Mouse (Mus musculus) embryonic fibroblast, embryonic 13.5 days (primary cell): ENCODE measurements at regions not wholly inside any gene's neighbourhood (a gene's known extent, or its start where the extent isn't known, plus 50 kb on each side); places are given as distances from the start of the nearest gene placed in this dataset.

Experiments
- CTCF ChIP-seq: IDR thresholded peaks from 2 replicates; pipeline ENCODE4 v1.5.1; 2011; ENCODE audit warnings: mild to moderate bottlenecking, control low read depth, low read length, moderate library complexity, borderline replicate concordance; ENCODE audit not compliant: insufficient read depth
- POLR2A ChIP-seq: IDR thresholded peaks from 2 replicates; pipeline ENCODE4 v1.6.1; 2011; ENCODE audit warnings: low read depth, mild to moderate bottlenecking, control low read depth, low read length, moderate library complexity

GRCm38 (mm10) chr14:76935453-76935852, 101.1 kb upstream of the Ccdc122 start:
- TF ChIP-seq POLR2A: no peak
- TF ChIP-seq CTCF: no peak
